Mouse (Mus musculus): ENCODE measurements around the gene Bglap. TPM values are rescaled to one million over a fixed set of nuclear protein-coding genes. Genes with fewer than 3 reads are reported as not detected.

Gene Bglap
- total RNA-seq, 2 experiments from 2014 or later: not detected

DNA sequence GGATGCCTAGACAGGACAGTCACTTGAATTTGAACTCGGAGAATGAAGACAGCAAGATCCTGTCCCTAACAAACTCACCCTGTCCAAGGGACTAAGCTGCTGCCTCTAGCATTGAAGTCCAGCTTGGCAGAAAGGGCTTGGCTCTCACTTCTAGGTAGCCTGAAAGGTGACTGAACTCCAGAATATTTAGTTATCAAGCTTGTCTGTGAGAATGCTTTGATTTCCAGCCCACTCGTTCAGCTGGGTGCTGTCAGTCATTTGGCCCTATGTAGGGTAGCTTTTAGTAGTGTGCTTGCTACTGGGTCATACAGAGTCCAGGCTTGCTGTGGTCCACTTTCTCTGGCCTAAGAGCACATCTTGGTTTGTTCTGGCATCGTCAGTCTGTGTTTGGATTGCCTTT lies 45.3 kb downstream of the Bglap start:
- DNase-seq: no peak

- DNase-seq: no peak
Measured at GRCm38 (mm10) chr3:88338316-88338715, 45.9 kb downstream of the Bglap start.

DNA sequence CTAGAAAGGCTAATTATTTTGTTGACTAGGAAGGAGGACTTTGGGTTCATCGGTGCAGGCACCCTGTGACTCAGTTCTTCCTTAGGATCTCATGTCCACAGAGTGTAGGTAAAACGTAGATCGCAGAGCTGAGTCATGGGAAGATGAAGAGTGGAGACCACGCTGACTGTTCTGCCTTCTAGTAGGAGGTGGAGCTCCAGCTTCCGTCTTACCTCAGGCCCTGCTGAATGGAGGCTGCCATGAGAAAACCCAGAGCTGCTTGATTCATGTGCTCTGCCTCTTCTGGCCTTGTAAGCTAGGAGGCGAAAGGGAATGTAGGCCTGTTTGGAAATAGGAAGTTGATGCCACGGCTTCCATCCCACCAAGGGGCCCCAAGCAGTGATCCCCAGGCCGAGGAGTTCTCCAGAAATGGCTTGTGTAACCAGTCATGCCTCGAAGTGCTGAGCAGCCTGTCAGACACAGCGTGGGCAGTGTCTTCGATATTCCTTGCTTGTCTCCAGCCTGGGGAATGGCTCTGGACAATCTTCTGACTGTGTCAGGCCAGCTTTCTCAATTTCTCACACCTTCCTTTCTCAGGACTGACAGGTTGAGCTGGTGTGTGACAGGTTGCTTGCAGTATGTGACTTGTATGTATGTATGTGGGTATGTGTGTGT lies 46.8 kb downstream of the Bglap start:
- no peak for DNase-seq

GRCm38 (mm10) chr3:88336058-88337013 lies 47.9 kb downstream of the Bglap start, which contains the start of the genes Tmem79 and Smg5:
TSS of gene Tmem79 (minus strand) at chr3:88336148.
TSS of gene Smg5 (plus strand) at chr3:88336260.
- peak; percentile 98 for DNase-seq

- DNase-seq: no peak
Measured at GRCm38 (mm10) chr3:88335436-88336053, 48.7 kb downstream of the Bglap start.

DNA sequence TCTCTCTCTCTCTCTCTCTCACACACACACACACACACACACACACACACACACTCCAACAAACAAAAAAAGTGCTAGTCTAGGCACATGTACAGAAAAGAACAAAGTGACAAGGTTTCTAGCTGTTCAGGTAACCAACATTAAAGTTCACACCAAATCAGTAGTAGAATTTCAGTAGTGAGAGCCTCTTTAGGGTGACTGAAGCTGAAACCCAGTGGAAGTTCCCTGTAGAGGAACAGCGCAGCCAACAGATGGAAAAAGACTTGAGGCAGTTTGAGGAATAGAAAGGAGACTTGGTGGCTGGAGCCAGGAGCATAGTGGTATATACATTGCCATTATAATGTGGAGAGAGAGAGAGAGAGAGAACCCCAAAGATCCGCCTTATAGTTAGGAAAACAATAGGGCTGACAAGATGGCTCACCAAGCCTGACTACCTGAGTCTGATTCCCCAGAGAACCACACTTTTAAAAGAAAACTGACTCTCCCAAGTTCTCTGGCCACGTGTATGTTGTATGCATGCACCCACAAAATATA lies 49.3 kb downstream of the Bglap start:
- no peak for DNase-seq

GRCm38 (mm10) chr3:88334029-88334658 lies 50.1 kb downstream of the Bglap start:
- no peak for DNase-seq

Other genes with a start within 250 kb of the Bglap start
- 100 to 1,000 TPM; 115 to 120 TPM for gene Mef2d, start 242.1 kb downstream of the Bglap start, total RNA-seq (2021)
- gene Rhbg, start 129.8 kb downstream of the Bglap start, total RNA-seq (2021): not detected
- not detected for gene Gm38392, start 97.3 kb downstream of the Bglap start, total RNA-seq (2021)
- 1 to 10 TPM; 6.1 to 6.2 TPM for gene Tsacc, start 87.5 kb downstream of the Bglap start, total RNA-seq (2021)
- gene Cct3, start 87.3 kb downstream of the Bglap start, total RNA-seq (2021): 100 to 1,000 TPM; 257 TPM
- 10 to 100 TPM; 74.8 to 84.6 TPM for gene Glmp, start 59.4 kb downstream of the Bglap start, total RNA-seq (2021)
- gene Tmem79, start 48.3 kb downstream of the Bglap start, total RNA-seq (2021): 1 to 10 TPM; 1.4 to 1.6 TPM
- 10 to 100 TPM; 53.2 to 61.3 TPM for gene Smg5, start 48.2 kb downstream of the Bglap start, total RNA-seq (2021)
- gene Paqr6, start 19.9 kb downstream of the Bglap start, total RNA-seq (2021): under 1 TPM; 0.47 to 0.86 TPM
- not detected for gene Bglap3, start 11.7 kb downstream of the Bglap start, total RNA-seq (2021)
- gene Bglap2, start 5.8 kb downstream of the Bglap start, total RNA-seq (2021): not detected
- gene Pmf1, start 25.9 kb upstream of the Bglap start, total RNA-seq (2021): 10 to 100 TPM; 87.5 to 88.0 TPM
- 10 to 100 TPM; 13.9 to 14.6 TPM for gene Slc25a44, start 40.7 kb upstream of the Bglap start, total RNA-seq (2021)
- gene Sema4a, start 76.7 kb upstream of the Bglap start, total RNA-seq (2021): 1 to 10 TPM; 1.5 to 1.7 TPM
- gene Lmna, start 125.5 kb upstream of the Bglap start, total RNA-seq (2021): 100 to 1,000 TPM; 178 to 181 TPM
- gene Mex3a, start 147.9 kb upstream of the Bglap start, total RNA-seq (2021): 10 to 100 TPM; 11.7 TPM
- gene Rab25, start 163.8 kb upstream of the Bglap start, total RNA-seq (2021): not detected
- gene Lamtor2, start 168.6 kb upstream of the Bglap start, total RNA-seq (2021): 10 to 100 TPM; 81.9 to 89.1 TPM
- 10 to 100 TPM; 55.3 to 60.1 TPM for gene Ubqln4, start 169.3 kb upstream of the Bglap start, total RNA-seq (2021)
- 100 to 1,000 TPM; 145 to 152 TPM for gene Ssr2, start 191.4 kb upstream of the Bglap start, total RNA-seq (2021)
- 100 to 1,000 TPM; 104 to 109 TPM for gene Arhgef2, start 221.5 kb upstream of the Bglap start, total RNA-seq (2021)

Data from heart, postnatal 4 days (tissue).